Mouse (Mus musculus): Measurements from ENCODE around the gene Blcap. TPM values are rescaled to one million over a fixed set of nuclear protein-coding genes. Genes with fewer than 3 reads are reported as not detected.

Blcap gene
- polyA plus RNA-seq, 1 experiment, result 231 TPM

DNA sequence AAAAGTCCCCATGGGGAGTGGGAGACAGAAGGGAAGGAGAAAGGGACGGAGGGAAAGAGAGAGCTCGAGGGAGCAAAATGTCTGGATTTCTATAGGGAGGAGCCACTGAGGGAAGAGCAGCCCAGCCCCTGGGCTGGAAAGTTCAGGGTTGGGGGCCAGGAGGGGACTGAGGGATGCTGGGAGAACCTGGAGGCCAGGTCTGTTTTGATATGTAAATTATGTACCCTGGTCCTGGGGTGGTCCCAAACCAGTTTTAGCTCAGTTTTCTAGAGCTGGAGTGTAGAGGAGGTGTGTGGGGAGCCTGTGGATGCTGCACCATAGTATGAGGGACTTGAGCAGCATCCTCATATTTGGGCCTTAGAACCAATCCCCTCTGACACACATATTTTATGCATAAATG lies 2.2 kb downstream of the Blcap start:
- no peak for TF ChIP-seq CTCF (IDR thresholded peaks at IDR 0.05; ENCODE audit: borderline replicate concordance, extremely low read depth, insufficient read depth, insufficient read length)
- no peak for TF ChIP-seq POLR2A (IDR thresholded peaks at IDR 0.05; ENCODE audit: borderline replicate concordance, extremely low read depth, insufficient read depth, insufficient read length, poor library complexity, severe bottlenecking)
- DNase-seq (ENCODE audit: low read depth), result no peak

- TF ChIP-seq POLR2A (IDR thresholded peaks at IDR 0.05; ENCODE audit: borderline replicate concordance, extremely low read depth, insufficient read depth, insufficient read length, poor library complexity, severe bottlenecking) (no peak), CTCF (IDR thresholded peaks at IDR 0.05; ENCODE audit: borderline replicate concordance, extremely low read depth, insufficient read depth, insufficient read length) (no peak)
- DNase-seq (ENCODE audit: low read depth), result no peak
Observed at GRCm38 (mm10) chr2:157567235-157567961, 3.7 kb downstream of the Blcap start.

DNA sequence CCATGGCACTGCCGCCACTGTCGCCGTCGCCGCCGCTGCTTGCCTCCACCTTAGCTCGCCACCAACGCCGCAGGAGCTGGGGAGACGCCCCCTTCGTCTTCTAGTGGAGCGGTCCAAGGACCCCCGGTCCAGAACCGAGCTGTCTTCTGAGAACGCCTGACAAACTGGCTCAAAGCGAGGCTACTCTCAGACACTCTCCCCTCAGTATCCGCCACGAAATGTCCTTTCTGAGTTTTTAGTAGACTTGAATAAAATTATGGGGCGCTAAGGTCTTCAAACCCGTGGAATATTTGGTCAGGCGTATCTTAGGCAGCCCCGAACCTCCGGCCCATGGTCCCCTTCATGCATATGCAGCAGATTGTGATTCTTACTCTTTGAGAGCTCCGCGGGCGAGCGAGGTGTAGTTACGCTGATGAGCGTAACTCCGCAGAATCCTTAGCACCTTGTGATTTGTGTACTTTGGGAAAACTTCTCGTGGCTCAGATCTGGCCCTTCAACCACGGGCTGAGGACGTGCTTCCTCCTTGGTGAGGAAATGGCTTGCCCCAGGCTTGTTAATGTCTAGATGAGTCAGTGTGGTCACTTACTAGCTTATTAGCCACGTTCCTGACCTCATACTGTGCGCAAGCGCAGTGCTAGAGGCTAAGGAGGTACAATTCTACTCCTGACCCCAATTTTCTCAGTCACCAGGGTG lies 4.7 kb downstream of the Blcap start:
- no peak for TF ChIP-seq CTCF (IDR thresholded peaks at IDR 0.05; ENCODE audit: borderline replicate concordance, extremely low read depth, insufficient read depth, insufficient read length)
- peak; percentile 66; the same call in 1 of the 2 replicates for TF ChIP-seq POLR2A (IDR thresholded peaks at IDR 0.05; ENCODE audit: borderline replicate concordance, extremely low read depth, insufficient read depth, insufficient read length, poor library complexity, severe bottlenecking)
- peak; percentile 94 for DNase-seq (ENCODE audit: low read depth)

- TF ChIP-seq POLR2A (IDR thresholded peaks at IDR 0.05; ENCODE audit: borderline replicate concordance, extremely low read depth, insufficient read depth, insufficient read length, poor library complexity, severe bottlenecking) (no peak; the same call in 1 of the 2 replicates), CTCF (IDR thresholded peaks at IDR 0.05; ENCODE audit: borderline replicate concordance, extremely low read depth, insufficient read depth, insufficient read length) (no peak)
Observed at GRCm38 (mm10) chr2:157565898-157566259, 5.2 kb downstream of the Blcap start.

GRCm38 (mm10) chr2:157565446-157565845 lies 5.6 kb downstream of the Blcap start:
- TF ChIP-seq POLR2A (IDR thresholded peaks at IDR 0.05; ENCODE audit: borderline replicate concordance, extremely low read depth, insufficient read depth, insufficient read length, poor library complexity, severe bottlenecking), result no peak
- TF ChIP-seq CTCF (IDR thresholded peaks at IDR 0.05; ENCODE audit: borderline replicate concordance, extremely low read depth, insufficient read depth, insufficient read length), result no peak
- no peak for DNase-seq (ENCODE audit: low read depth)

More at GRCm38 (mm10) chr2:157565898-157566259, 5.2 kb downstream of the Blcap start:
- no peak for DNase-seq (ENCODE audit: low read depth)

GRCm38 (mm10) chr2:157564723-157565122 lies 6.4 kb downstream of the Blcap start:
- DNase-seq (ENCODE audit: low read depth), result no peak
- no peak for TF ChIP-seq CTCF (IDR thresholded peaks at IDR 0.05; ENCODE audit: borderline replicate concordance, extremely low read depth, insufficient read depth, insufficient read length)
- TF ChIP-seq POLR2A (IDR thresholded peaks at IDR 0.05; ENCODE audit: borderline replicate concordance, extremely low read depth, insufficient read depth, insufficient read length, poor library complexity, severe bottlenecking), result no peak

DNA sequence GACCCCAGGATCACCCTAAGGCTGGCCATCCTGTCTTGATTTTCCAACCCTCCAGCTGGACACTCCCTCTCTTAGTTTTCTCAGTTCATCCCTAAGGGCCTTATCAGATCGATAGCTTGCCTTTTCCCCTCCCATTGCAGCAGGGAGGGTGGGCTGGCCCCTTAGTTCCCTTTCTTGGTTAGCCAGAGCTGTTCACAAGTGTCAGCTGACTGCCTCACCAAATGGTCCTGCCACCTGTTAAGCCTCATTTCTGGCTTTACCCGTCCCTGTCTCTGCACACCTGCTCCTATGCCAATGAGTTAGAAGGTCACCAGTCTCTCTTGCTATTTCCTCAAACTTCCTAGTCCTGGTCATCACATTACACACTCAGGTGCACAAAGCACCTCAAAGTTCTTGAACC lies 8.0 kb downstream of the Blcap start:
- TF ChIP-seq CTCF (IDR thresholded peaks at IDR 0.05; ENCODE audit: borderline replicate concordance, extremely low read depth, insufficient read depth, insufficient read length) (no peak), POLR2A (IDR thresholded peaks at IDR 0.05; ENCODE audit: borderline replicate concordance, extremely low read depth, insufficient read depth, insufficient read length, poor library complexity, severe bottlenecking) (0 out of 2 replicates have a peak, but pooled peaks have one; percentile 3)
- no peak for DNase-seq (ENCODE audit: low read depth)

DNA sequence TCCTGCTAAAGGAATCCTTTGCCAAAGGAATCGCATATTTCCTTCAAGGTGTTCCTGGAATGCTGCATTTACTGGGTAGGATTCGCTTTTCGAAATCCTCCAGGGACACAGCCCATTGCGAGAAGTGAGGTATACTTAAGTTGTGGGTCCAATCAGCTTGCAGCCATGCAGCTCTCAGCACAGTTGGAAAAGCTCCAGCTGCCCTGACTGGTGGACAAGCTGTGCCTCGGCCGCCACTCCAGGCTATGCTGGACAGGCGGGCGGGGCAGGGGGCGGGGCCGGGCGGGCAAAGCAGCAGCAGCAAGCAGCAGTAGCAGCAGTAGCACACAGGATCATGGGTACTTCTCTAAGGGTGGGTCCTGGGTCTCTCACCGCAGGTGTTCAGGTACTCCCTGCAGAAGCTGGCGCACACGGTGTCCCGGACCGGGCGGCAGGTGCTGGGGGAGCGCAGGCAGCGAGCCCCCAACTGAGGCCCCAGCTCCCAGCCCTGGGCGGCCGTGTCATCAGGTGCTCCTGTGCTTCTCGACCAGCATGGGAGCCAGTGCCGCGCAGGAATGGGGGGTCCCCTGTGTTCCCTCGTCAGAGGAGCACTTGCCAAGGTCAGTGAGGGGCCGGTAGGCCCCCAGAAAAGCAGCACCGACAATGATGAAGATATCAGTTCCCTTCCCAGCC lies 9.8 kb downstream of the Blcap start:
- DNase-seq (ENCODE audit: low read depth), result peak; percentile 96
- no peak for TF ChIP-seq CTCF (IDR thresholded peaks at IDR 0.05; ENCODE audit: borderline replicate concordance, extremely low read depth, insufficient read depth, insufficient read length)
- no peak for TF ChIP-seq POLR2A (IDR thresholded peaks at IDR 0.05; ENCODE audit: borderline replicate concordance, extremely low read depth, insufficient read depth, insufficient read length, poor library complexity, severe bottlenecking)

DNA sequence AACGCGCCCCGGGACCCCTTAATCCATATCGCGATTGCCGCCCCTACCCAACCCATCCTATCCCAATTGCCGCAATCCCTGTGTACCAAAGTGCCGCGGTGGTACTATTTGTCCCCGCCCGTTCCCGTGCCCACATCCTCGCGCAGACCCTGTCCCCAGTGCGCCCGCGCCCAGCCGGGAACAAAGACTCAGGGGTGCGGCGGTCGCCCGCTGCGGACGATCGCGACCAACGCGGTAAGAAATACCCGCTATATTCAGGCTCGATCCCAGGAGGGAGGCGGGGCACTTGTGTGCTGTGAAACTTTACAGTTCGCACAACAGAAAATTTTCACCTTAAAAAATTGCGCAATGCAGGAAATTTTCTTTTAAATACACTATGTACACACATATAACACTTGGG lies 10.8 kb downstream of the Blcap start:
- DNase-seq (ENCODE audit: low read depth), result no peak
- TF ChIP-seq CTCF (IDR thresholded peaks at IDR 0.05; ENCODE audit: borderline replicate concordance, extremely low read depth, insufficient read depth, insufficient read length), result no peak
- no peak for TF ChIP-seq POLR2A (IDR thresholded peaks at IDR 0.05; ENCODE audit: borderline replicate concordance, extremely low read depth, insufficient read depth, insufficient read length, poor library complexity, severe bottlenecking)

GRCm38 (mm10) chr2:157559858-157560257 lies 11.2 kb downstream of the Blcap start, which contains the start of gene Nnat:
Gene Nnat (plus strand): TSS chr2:157560078.
- peak; percentile 96 for DNase-seq (ENCODE audit: low read depth)
- peak; percentile 97; the same call in 1 of the 2 replicates for TF ChIP-seq POLR2A (IDR thresholded peaks at IDR 0.05; ENCODE audit: borderline replicate concordance, extremely low read depth, insufficient read depth, insufficient read length, poor library complexity, severe bottlenecking)
- TF ChIP-seq CTCF (IDR thresholded peaks at IDR 0.05; ENCODE audit: borderline replicate concordance, extremely low read depth, insufficient read depth, insufficient read length), result no peak

GRCm38 (mm10) chr2:157559440-157559839 lies 11.6 kb downstream of the Blcap start:
- TF ChIP-seq POLR2A (IDR thresholded peaks at IDR 0.05; ENCODE audit: borderline replicate concordance, extremely low read depth, insufficient read depth, insufficient read length, poor library complexity, severe bottlenecking) (no peak), CTCF (IDR thresholded peaks at IDR 0.05; ENCODE audit: borderline replicate concordance, extremely low read depth, insufficient read depth, insufficient read length) (peak; percentile 34; the same call in 1 of the 2 replicates)
- DNase-seq (ENCODE audit: low read depth), result peak; percentile 71
